Mouse (Mus musculus) lung, embryonic 14.5 days (tissue): ENCODE data around the gene Crybg1. TPM values are rescaled to one million over a fixed set of nuclear protein-coding genes. Genes with fewer than 3 reads are reported as not detected.

ENCODE experiments used
- ATAC-seq: fragments of 200-750 bp; cut with Nextera tagmentation; 2 replicates; pipeline ENCODE4 v1.8.0; 2017; ENCODE audit warnings: mild to moderate bottlenecking, moderate TSS enrichment, moderate library complexity; ENCODE audit not compliant: insufficient read depth
- DNase-seq: peaks from one replicate; pipeline ENCODE4 v3.0.0-alpha.2; 2015
- H3K27ac ChIP-seq: fragments of 300-500 bp; sonication (generic); 2 replicates; pipeline ENCODE4 v1.5.1; 2014; ENCODE audit warnings: low read depth, mild to moderate bottlenecking, moderate library complexity
- H3K27me3 ChIP-seq: fragments of 300-500 bp; sonication (generic); 2 replicates; pipeline ENCODE4 v1.6.1; 2014; ENCODE audit warnings: low read length, control low read depth; ENCODE audit not compliant: insufficient read depth
- H3K36me3 ChIP-seq: fragments of 300-500 bp; sonication (generic); 2 replicates; pipeline ENCODE4 v1.6.1; 2014; ENCODE audit warnings: control low read depth; ENCODE audit not compliant: insufficient read depth
- H3K4me1 ChIP-seq: fragments of 300-500 bp; sonication (generic); 2 replicates; pipeline ENCODE4 v1.6.1; 2014; ENCODE audit warnings: antibody characterized with exemption, control low read depth; ENCODE audit not compliant: insufficient read depth
- H3K4me2 ChIP-seq: fragments of 300-500 bp; sonication (generic); 2 replicates; pipeline ENCODE4 v1.6.1; 2014; ENCODE audit warnings: mild to moderate bottlenecking
- H3K4me3 ChIP-seq: fragments of 300-500 bp; sonication (generic); 2 replicates; pipeline ENCODE4 v1.5.1; 2014; ENCODE audit warnings: low read depth, low read length
- H3K9ac ChIP-seq: fragments of 300-500 bp; sonication (generic); 2 replicates; pipeline ENCODE4 v1.6.1; 2014
- H3K9me3 ChIP-seq: fragments of 300-500 bp; sonication (generic); 2 replicates; pipeline ENCODE4 v1.6.1; 2016; ENCODE audit warnings: low read depth, low read length, control low read depth
- CTCF ChIP-seq: IDR thresholded peaks from 2 replicates; pipeline ENCODE4 v1.5.1; 2016; ENCODE audit warnings: antibody characterized with exemption, low read depth
- WGBS: fragments of 180-500 bp; shearing (Covaris S2); extraction: QIAGEN DNeasy Blood & Tissue Kit; methylation state at CpG from one replicate; pipeline ENCODE4 v1.1.7; 2014; 5-methylcytosine and 5-hydroxymethylcytosine counted together
- polyA plus RNA-seq: library from polyadenylated mRNA; unstranded; fragments of >200 nt; fragmentation: Nextera tagmentation; extraction: Ambion mirVana; gene quantifications from 2 replicates; pipeline ENCODE4 v1.2.1, GENCODE M21; 2014

The Crybg1 gene
- polyA plus RNA-seq, 1 experiment from 2014 or later = 0.22 TPM

GRCm38 (mm10) chr10:44163028-44163427, 14.4 kb upstream of the Crybg1 start:
- no peak for DNase-seq
- Histone ChIP-seq H3K4me1 (no peaks in the 10 kb centered on the region), H3K27ac (no peak overlapping the region), H3K4me2 (no peak overlapping the region), H3K4me3 (no peak overlapping the region), H3K27me3 (no peaks in the 10 kb centered on the region), H3K9ac (no peak overlapping the region), H3K9me3 (no peaks in the 10 kb centered on the region), H3K36me3 (no peaks in the 10 kb centered on the region)
- WGBS = 84% methylated on average over 4 of the region's 4 CpGs
- no peak for TF ChIP-seq CTCF
- ATAC-seq = no peak

DNA sequence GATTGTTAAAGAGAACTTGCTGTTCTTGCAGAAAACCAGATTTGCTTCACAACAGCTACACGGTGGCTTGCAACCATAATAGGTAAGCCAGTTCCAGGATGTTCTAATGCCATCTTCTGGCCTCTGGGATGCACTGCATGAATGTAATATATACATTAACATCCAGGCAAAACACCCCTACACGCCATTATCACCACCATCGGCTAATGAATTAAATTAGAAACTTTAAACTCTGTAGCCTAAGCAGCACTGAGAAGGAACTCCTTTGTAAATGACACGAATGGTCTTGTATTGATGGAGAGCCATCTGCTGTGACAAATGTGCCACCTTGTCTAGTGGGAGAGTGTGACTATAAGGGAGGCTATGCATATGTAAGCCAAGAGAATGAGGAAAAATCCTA, 11.5 kb upstream of the Crybg1 start:
- peak; percentile 56 for TF ChIP-seq CTCF
- H3K36me3 ChIP-seq = no peaks in the 10 kb centered on the region
- no peaks in the 10 kb centered on the region for H3K27me3 ChIP-seq
- no peaks in the 10 kb centered on the region for H3K4me1 ChIP-seq
- H3K4me2 ChIP-seq = no peak overlapping the region
- no peak for ATAC-seq
- H3K9ac ChIP-seq = no peak overlapping the region
- no peak overlapping the region for H3K27ac ChIP-seq
- no peaks in the 10 kb centered on the region for H3K9me3 ChIP-seq
- peak; percentile 63 for DNase-seq
- no peak overlapping the region for H3K4me3 ChIP-seq
- WGBS = 36% methylated on average over 4 of the region's 4 CpGs

DNA sequence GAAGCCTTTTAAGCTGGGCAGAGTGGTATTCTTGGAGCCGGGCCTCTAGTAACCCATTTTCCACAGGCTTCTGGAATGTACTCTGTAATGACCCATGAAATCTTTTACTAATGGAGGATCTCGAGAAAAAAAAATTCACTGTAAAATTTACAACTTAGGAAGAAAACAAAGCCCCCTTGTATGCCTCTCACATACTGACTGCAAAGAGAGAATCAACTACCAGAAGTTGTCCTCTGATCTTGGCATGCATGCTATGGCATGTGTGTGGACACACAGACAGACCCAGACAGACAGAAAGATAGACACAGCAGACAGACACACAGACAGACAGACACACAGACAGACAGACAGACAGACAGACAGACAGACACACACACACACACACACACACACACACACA, 8.8 kb upstream of the Crybg1 start:
- H3K27me3 ChIP-seq = no peaks in the 10 kb centered on the region
- ATAC-seq (no peak), DNase-seq (no peak)
- no peaks in the 10 kb centered on the region for H3K36me3 ChIP-seq
- H3K27ac ChIP-seq = no peak overlapping the region
- no peaks in the 10 kb centered on the region for H3K9me3 ChIP-seq
- no peak for TF ChIP-seq CTCF
- H3K9ac ChIP-seq = no peak overlapping the region
- no peak overlapping the region for H3K4me2 ChIP-seq
- WGBS = 79% methylated on average over 2 of the region's 2 CpGs
- H3K4me1 ChIP-seq = no peaks in the 10 kb centered on the region
- H3K4me3 ChIP-seq = no peak overlapping the region

GRCm38 (mm10) chr10:44150501-44150900, 1.8 kb upstream of the Crybg1 start:
- 0 out of 2 replicates have a peak, but pooled peaks cover 4% of the 10 kb centered on the region for H3K4me1 ChIP-seq
- no peak for ATAC-seq
- no peak overlapping the region for H3K9ac ChIP-seq
- no peak overlapping the region for H3K4me2 ChIP-seq
- DNase-seq = no peak
- no peaks in the 10 kb centered on the region for H3K36me3 ChIP-seq
- TF ChIP-seq CTCF = no peak
- no peak overlapping the region for H3K27ac ChIP-seq
- no peak overlapping the region for H3K4me3 ChIP-seq
- peaks cover 9% of the 10 kb centered on the region for H3K27me3 ChIP-seq
- no peaks in the 10 kb centered on the region for H3K9me3 ChIP-seq
- WGBS = 91% methylated on average over 2 of the region's 2 CpGs

DNA sequence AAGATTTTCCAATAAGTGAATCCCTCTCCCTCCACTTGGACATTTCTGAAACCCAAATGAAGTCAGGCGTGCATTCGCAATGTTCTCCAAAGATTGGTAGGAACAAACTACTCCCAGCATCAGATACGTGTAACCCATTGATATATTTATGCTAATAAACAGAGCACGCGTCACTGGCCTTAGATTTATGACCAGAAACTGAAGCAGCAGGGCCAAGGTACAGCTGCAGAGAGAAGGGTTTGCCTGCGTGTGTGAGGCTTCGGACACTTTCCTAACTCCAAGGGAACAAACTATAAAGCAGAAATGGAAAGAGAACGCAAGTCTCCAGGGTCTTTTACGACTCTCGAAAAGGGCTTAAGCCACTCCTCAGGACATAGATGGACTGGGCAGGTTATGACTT, 5.3 kb downstream of the Crybg1 start:
- ATAC-seq = no peak
- Histone ChIP-seq H3K27me3 (peaks cover under 1% of the 10 kb centered on the region; the same call in 1 of the 2 replicates), H3K4me3 (no peak overlapping the region), H3K36me3 (no peaks in the 10 kb centered on the region), H3K4me2 (no peak overlapping the region), H3K9ac (no peak overlapping the region), H3K9me3 (no peaks in the 10 kb centered on the region), H3K4me1 (no peaks in the 10 kb centered on the region), H3K27ac (no peak overlapping the region)
- WGBS = 78% methylated on average over 10 of the region's 10 CpGs
- no peak for TF ChIP-seq CTCF
- DNase-seq = no peak

DNA sequence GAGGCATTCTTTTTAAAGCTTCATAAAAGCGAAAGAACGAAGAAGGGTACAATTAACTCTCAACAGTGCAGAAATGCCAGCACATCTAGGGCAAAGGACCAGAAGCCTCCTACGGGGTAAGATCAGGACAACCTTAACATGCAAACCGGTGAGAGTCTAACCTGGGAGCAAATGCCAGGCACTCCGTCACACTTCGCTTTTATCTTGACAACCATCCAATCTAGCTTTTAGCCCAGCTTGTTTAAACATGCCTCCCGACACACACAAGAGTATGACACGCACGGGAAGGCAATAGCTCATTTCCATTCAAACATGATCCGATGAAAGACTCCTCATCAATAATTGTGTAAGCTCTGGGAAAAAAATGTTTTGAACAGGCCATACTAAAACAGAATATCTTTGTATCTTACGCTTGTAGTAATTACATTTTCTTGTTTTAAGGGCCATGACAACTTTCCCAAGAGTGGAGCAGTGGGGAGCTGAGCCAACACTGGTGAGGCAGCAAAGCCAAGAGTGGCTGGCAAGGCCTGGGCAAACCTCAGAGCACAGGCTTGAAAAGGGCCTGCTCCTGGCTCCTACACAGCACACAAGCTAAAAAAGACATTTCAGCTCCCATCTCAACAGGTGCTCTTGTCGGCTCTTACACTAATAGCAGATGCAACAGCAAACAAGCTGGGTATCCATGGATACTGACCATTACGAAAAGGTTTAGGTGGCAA, 10.4 kb downstream of the Crybg1 start:
- Histone ChIP-seq H3K4me2 (no peak overlapping the region), H3K9me3 (no peaks in the 10 kb centered on the region), H3K27ac (no peak overlapping the region), H3K27me3 (no peaks in the 10 kb centered on the region), H3K9ac (no peak overlapping the region), H3K4me3 (no peak overlapping the region), H3K4me1 (no peaks in the 10 kb centered on the region), H3K36me3 (no peaks in the 10 kb centered on the region)
- no peak for TF ChIP-seq CTCF
- DNase-seq (no peak), ATAC-seq (no peak)
- 39% methylated on average over 13 of the region's 13 CpGs for WGBS

- H3K27ac ChIP-seq = no peak overlapping the region
- H3K36me3 ChIP-seq = no peaks in the 10 kb centered on the region
- DNase-seq (no peak), ATAC-seq (no peak)
- TF ChIP-seq CTCF = no peak
- no peaks in the 10 kb centered on the region for H3K4me1 ChIP-seq
- H3K9me3 ChIP-seq = no peaks in the 10 kb centered on the region
- 74% methylated on average over 5 of the region's 5 CpGs for WGBS
- H3K4me3 ChIP-seq = no peak overlapping the region
- H3K9ac ChIP-seq = no peak overlapping the region
- H3K27me3 ChIP-seq = no peaks in the 10 kb centered on the region
- no peak overlapping the region for H3K4me2 ChIP-seq
Measured at GRCm38 (mm10) chr10:44126047-44126446, 22.6 kb downstream of the Crybg1 start.
